Mouse (Mus musculus): ENCODE data around the gene Tunar.

DNA sequence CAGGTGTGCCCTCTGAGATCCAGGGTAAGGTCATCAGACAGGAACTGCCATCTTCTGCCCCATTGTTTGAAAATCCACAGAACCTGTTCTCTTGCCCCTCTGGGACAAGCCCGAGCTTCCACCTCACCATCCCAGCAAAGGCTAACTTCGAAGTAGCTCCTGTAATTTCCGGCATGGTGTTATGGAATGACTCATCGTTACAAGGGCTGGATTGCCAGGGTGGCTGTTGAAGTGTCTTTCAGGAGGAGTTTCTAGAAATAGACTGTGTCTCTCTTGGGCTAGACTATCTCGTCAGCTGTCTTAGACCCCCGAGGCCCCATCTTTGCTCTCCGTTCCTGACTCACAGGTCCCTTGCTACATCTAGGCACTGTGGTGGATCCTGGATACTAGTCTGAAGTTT is 10.8 kb downstream of the Tunar start:
- TF ChIP-seq GATA1 (IDR thresholded peaks at IDR 0.05; ENCODE audit: borderline replicate concordance, low read length) (no peak), FLI1 (IDR thresholded peaks at IDR 0.05; ENCODE audit: low read length) (no peak)
